Mouse (Mus musculus): ENCODE measurements around the gene Nck2. TPM values are rescaled to one million over a fixed set of nuclear protein-coding genes. Genes with fewer than 3 reads are reported as not detected.
"Not testable (repeated sequence)": the region's sequence is repeated elsewhere in the genome, so short reads cannot be mapped to it uniquely, and the experiment has no call there.

Gene Nck2
- total RNA-seq, 4 experiments from 2014 or later: 26.7 to 37.1 (median 29.9) TPM

- DNase-seq: peak; percentile 50
These were observed 57.8 kb downstream of the Nck2 start for GRCm38 (mm10) chr1:43501920-43502791.

GRCm38 (mm10) chr1:43502792-43503146 lies 58.4 kb downstream of the Nck2 start:
- DNase-seq: no peak

- no peak for DNase-seq
These were observed 58.9 kb downstream of the Nck2 start for GRCm38 (mm10) chr1:43503261-43503660.

- no peak for DNase-seq
These were observed 59.3 kb downstream of the Nck2 start for GRCm38 (mm10) chr1:43503676-43504075.

GRCm38 (mm10) chr1:43504235-43504634 lies 59.9 kb downstream of the Nck2 start:
- DNase-seq: no peak

- DNase-seq: peak; percentile 33
These were observed 62.3 kb downstream of the Nck2 start for GRCm38 (mm10) chr1:43506638-43507037.

- DNase-seq: no peak
These were observed 63.4 kb downstream of the Nck2 start for GRCm38 (mm10) chr1:43507809-43508208.

- no peak for DNase-seq
These were observed 66.9 kb downstream of the Nck2 start for GRCm38 (mm10) chr1:43511256-43511655.

GRCm38 (mm10) chr1:43511667-43512066 lies 67.3 kb downstream of the Nck2 start:
- no peak for DNase-seq

- no peak for DNase-seq
These were observed 73.0 kb downstream of the Nck2 start for GRCm38 (mm10) chr1:43517405-43517804.

- no peak for DNase-seq
These were observed 76.0 kb downstream of the Nck2 start for GRCm38 (mm10) chr1:43520216-43520988.

GRCm38 (mm10) chr1:43520989-43521371 lies 76.6 kb downstream of the Nck2 start:
- DNase-seq: no peak

- no peak for DNase-seq
These were observed 77.1 kb downstream of the Nck2 start for GRCm38 (mm10) chr1:43521512-43521911.

GRCm38 (mm10) chr1:43521950-43522349 lies 77.6 kb downstream of the Nck2 start:
- DNase-seq: no peak

- no peak for DNase-seq
These were observed 78.6 kb downstream of the Nck2 start for GRCm38 (mm10) chr1:43522976-43523375.

- no peak for DNase-seq
These were observed 80.0 kb downstream of the Nck2 start for GRCm38 (mm10) chr1:43524332-43524731.

- DNase-seq: no peak
These were observed 83.9 kb downstream of the Nck2 start for GRCm38 (mm10) chr1:43528275-43528674.

GRCm38 (mm10) chr1:43529086-43529485 lies 84.7 kb downstream of the Nck2 start:
- DNase-seq: no peak

- no peak for DNase-seq
These were observed 86.1 kb downstream of the Nck2 start for GRCm38 (mm10) chr1:43530295-43531020.

GRCm38 (mm10) chr1:43531307-43531706 lies 86.9 kb downstream of the Nck2 start:
- no peak for DNase-seq

- DNase-seq: no peak
These were observed 87.9 kb downstream of the Nck2 start for GRCm38 (mm10) chr1:43532279-43532678.

GRCm38 (mm10) chr1:43533497-43533896 lies 89.1 kb downstream of the Nck2 start:
- DNase-seq: not testable (repeated sequence)

Measured in adrenal gland, adult 8-10 months (tissue).